Mouse (Mus musculus) hindbrain, embryonic 12.5 days (tissue): ENCODE results near the gene Miga2. TPM values are rescaled to one million over a fixed set of nuclear protein-coding genes. Genes with fewer than 3 reads are reported as not detected.
A peak's percentile ranks its signal among the peaks of the same experiment; 100 is the strongest.

Experiments used
- ATAC-seq: fragments of 200-750 bp; cut with Nextera tagmentation; 2 replicates; pipeline ENCODE4 v1.8.0; 2017; ENCODE audit warnings: moderate TSS enrichment; ENCODE audit not compliant: low FRiP score
- H3K27ac ChIP-seq: fragments of 300-500 bp; sonication (generic); 2 replicates; pipeline ENCODE4 v1.5.1; 2016; ENCODE audit warnings: mild to moderate bottlenecking
- H3K27me3 ChIP-seq: fragments of 300-500 bp; sonication (generic); 2 replicates; pipeline ENCODE4 v1.6.1; 2016; ENCODE audit warnings: mild to moderate bottlenecking
- H3K36me3 ChIP-seq: fragments of 300-500 bp; sonication (generic); 2 replicates; pipeline ENCODE4 v1.6.1; 2016; ENCODE audit warnings: mild to moderate bottlenecking
- H3K4me1 ChIP-seq: fragments of 300-500 bp; sonication (generic); 2 replicates; pipeline ENCODE4 v1.6.1; 2016
- H3K4me2 ChIP-seq: fragments of 300-500 bp; sonication (generic); replicated peaks from 2 replicates; pipeline ENCODE4 v1.6.1; 2016; ENCODE audit warnings: mild to moderate bottlenecking
- H3K4me3 ChIP-seq: fragments of 300-500 bp; sonication (generic); 2 replicates; pipeline ENCODE4 v1.5.1; 2016; ENCODE audit warnings: mild to moderate bottlenecking
- H3K9ac ChIP-seq: fragments of 300-500 bp; sonication (generic); 2 replicates; pipeline ENCODE4 v1.6.1; 2016; ENCODE audit warnings: mild to moderate bottlenecking, moderate library complexity
- H3K9me3 ChIP-seq: fragments of 300-500 bp; sonication (generic); replicated peaks from 2 replicates; pipeline ENCODE4 v1.6.1; 2016; ENCODE audit warnings: mild to moderate bottlenecking
- WGBS: fragments of 180-500 bp; shearing (Covaris S2); methylation state at CpG from one replicate; pipeline ENCODE4 v1.1.7; 2016; 5-methylcytosine and 5-hydroxymethylcytosine counted together
- polyA plus RNA-seq: library from polyadenylated mRNA; unstranded; fragments of >200 nt; fragmentation: Nextera tagmentation; extraction: Ambion mirVana; gene quantifications from 2 replicates; pipeline ENCODE4 v1.2.1, GENCODE M21; 2016

Miga2 gene
- polyA plus RNA-seq, 1 experiment from 2014 or later, result 30.7 TPM

GRCm38 (mm10) chr2:30362865-30363264, 1.2 kb upstream of the Miga2 start:
- no peaks in the 10 kb centered on the region for H3K9me3 ChIP-seq
- H3K4me2 ChIP-seq, result no peak overlapping the region
- no peak overlapping the region for H3K27ac ChIP-seq
- no peak overlapping the region for H3K4me3 ChIP-seq
- peaks cover 11% of the 10 kb centered on the region for H3K36me3 ChIP-seq
- no peak for ATAC-seq
- peaks cover 23% of the 10 kb centered on the region for H3K4me1 ChIP-seq
- no peaks in the 10 kb centered on the region for H3K27me3 ChIP-seq
- WGBS, result 76% methylated on average over 5 of the region's 5 CpGs
- no peak overlapping the region for H3K9ac ChIP-seq

- Histone ChIP-seq H3K4me2 (peak overlapping the region; percentile 98), H3K27ac (no peak overlapping the region), H3K36me3 (peaks cover 38% of the 10 kb centered on the region), H3K4me1 (peaks cover 14% of the 10 kb centered on the region), H3K27me3 (no peaks in the 10 kb centered on the region), H3K4me3 (peak overlapping the region; percentile 89), H3K9me3 (no peaks in the 10 kb centered on the region), H3K9ac (peak overlapping the region; percentile 90)
- WGBS, result 84% methylated on average over 2 of the region's 2 CpGs
- no peak for ATAC-seq
Measured at GRCm38 (mm10) chr2:30365281-30366069, 1.4 kb downstream of the Miga2 start.

- Histone ChIP-seq H3K4me3 (no peak overlapping the region), H3K36me3 (peaks cover 45% of the 10 kb centered on the region), H3K27me3 (no peaks in the 10 kb centered on the region), H3K9me3 (no peaks in the 10 kb centered on the region), H3K4me2 (no peak overlapping the region), H3K9ac (no peak overlapping the region), H3K27ac (no peak overlapping the region), H3K4me1 (peaks cover 14% of the 10 kb centered on the region)
- WGBS, result 81% methylated on average over 5 of the region's 5 CpGs
- ATAC-seq, result no peak
Measured at GRCm38 (mm10) chr2:30366203-30366602, 2.2 kb downstream of the Miga2 start.

DNA sequence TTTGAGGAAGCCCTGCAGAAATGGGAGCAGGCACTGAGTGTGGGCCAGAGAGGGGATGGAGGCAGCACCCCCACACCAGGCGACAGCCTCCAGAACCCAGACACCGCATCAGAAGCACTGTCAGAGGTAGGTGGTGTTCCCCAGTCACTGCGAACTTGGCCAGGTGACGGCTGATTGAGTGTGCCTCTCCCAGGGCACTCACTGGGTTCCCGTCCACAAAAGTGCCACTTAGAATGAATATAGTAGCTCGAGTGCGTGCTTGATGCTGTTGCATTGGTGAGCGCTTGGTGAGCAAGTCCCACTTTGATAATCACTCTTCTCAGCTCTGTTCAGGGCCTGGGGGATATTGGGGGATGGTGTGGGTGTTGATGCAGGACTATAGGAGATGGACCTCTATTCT, 7.5 kb downstream of the Miga2 start:
- Histone ChIP-seq H3K36me3 (peaks cover 90% of the 10 kb centered on the region), H3K9me3 (no peaks in the 10 kb centered on the region), H3K9ac (no peak overlapping the region)

GRCm38 (mm10) chr2:30372726-30373125, 8.7 kb downstream of the Miga2 start:
- Histone ChIP-seq H3K4me2 (no peak overlapping the region), H3K36me3 (peaks cover 92% of the 10 kb centered on the region)

More for the DNA sequence above, 7.5 kb downstream of the Miga2 start:
- no peaks in the 10 kb centered on the region for H3K4me1 ChIP-seq
- 96% methylated on average over 8 of the region's 8 CpGs for WGBS
- no peak overlapping the region for H3K4me2 ChIP-seq
- H3K27ac ChIP-seq, result no peak overlapping the region
- H3K27me3 ChIP-seq, result no peaks in the 10 kb centered on the region
- no peak for ATAC-seq
- H3K4me3 ChIP-seq, result no peak overlapping the region

DNA sequence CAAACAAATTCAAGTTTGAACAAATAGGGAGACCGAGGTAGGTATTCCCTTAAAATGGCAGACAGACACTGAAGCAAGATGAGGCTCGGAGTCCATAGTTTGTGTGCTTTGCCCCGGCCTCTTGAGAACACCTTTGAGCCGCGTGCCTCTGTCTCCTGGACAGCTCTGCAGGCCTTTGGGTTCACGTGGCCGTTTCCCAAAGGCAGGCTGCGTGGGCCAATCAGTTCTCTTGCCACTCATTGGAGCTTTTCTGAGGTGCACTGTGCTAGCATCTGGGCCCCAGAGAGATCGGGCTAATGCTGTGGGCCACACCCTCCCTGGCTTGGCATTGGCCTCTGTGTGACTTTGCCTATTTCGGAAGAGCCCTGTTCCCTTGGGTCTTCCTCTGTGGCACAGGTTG, 11.9 kb downstream of the Miga2 start:
- no peak overlapping the region for H3K27ac ChIP-seq
- H3K4me1 ChIP-seq, result no peaks in the 10 kb centered on the region
- H3K9ac ChIP-seq, result no peak overlapping the region
- no peak for ATAC-seq
- no peaks in the 10 kb centered on the region for H3K27me3 ChIP-seq
- H3K36me3 ChIP-seq, result peaks cover 92% of the 10 kb centered on the region
- no peaks in the 10 kb centered on the region for H3K9me3 ChIP-seq
- no peak overlapping the region for H3K4me2 ChIP-seq
- H3K4me3 ChIP-seq, result no peak overlapping the region
- WGBS, result 97% methylated on average over 10 of the region's 10 CpGs

More at GRCm38 (mm10) chr2:30372726-30373125, 8.7 kb downstream of the Miga2 start:
- H3K27me3 ChIP-seq, result no peaks in the 10 kb centered on the region
- H3K4me3 ChIP-seq, result no peak overlapping the region
- H3K27ac ChIP-seq, result no peak overlapping the region
- no peaks in the 10 kb centered on the region for H3K9me3 ChIP-seq
- no peaks in the 10 kb centered on the region for H3K4me1 ChIP-seq
- no peak for ATAC-seq
- WGBS, result 97% methylated on average over 5 of the region's 5 CpGs
- no peak overlapping the region for H3K9ac ChIP-seq

DNA sequence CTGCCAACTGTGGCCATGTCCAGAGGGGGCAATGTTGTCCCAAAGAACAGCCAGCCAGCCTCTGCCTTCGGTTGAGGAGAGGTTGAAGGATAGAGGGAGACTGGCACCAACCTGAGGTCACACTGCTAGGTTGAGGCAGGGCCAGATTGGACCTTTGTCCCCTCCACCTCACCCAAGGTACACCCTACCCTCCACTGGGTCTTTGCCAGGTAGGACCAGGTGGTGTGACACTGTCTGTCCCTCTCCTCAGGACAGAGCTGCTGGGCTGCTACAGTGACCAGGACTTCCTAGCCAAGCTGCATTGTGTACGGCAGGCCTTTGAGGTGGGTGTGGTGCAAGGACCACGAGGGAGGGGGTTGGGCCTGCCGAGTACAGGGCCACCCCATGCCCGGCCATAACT, 13.7 kb downstream of the Miga2 start:
- Histone ChIP-seq H3K9ac (no peak overlapping the region), H3K4me2 (no peak overlapping the region), H3K27me3 (no peaks in the 10 kb centered on the region), H3K27ac (no peak overlapping the region), H3K36me3 (peaks cover 92% of the 10 kb centered on the region), H3K9me3 (no peaks in the 10 kb centered on the region), H3K4me3 (no peak overlapping the region), H3K4me1 (no peaks in the 10 kb centered on the region)
- no peak for ATAC-seq
- 88% methylated on average over 5 of the region's 5 CpGs for WGBS

- H3K4me3 ChIP-seq, result no peak overlapping the region
- no peak overlapping the region for H3K4me2 ChIP-seq
- H3K4me1 ChIP-seq, result no peaks in the 10 kb centered on the region
- H3K9me3 ChIP-seq, result no peaks in the 10 kb centered on the region
- H3K27ac ChIP-seq, result no peak overlapping the region
- WGBS, result 95% methylated on average over 7 of the region's 7 CpGs
- H3K36me3 ChIP-seq, result peaks cover 93% of the 10 kb centered on the region
- no peaks in the 10 kb centered on the region for H3K27me3 ChIP-seq
- H3K9ac ChIP-seq, result no peak overlapping the region
- ATAC-seq, result no peak
Measured at GRCm38 (mm10) chr2:30379307-30379706, 15.3 kb downstream of the Miga2 start.

DNA sequence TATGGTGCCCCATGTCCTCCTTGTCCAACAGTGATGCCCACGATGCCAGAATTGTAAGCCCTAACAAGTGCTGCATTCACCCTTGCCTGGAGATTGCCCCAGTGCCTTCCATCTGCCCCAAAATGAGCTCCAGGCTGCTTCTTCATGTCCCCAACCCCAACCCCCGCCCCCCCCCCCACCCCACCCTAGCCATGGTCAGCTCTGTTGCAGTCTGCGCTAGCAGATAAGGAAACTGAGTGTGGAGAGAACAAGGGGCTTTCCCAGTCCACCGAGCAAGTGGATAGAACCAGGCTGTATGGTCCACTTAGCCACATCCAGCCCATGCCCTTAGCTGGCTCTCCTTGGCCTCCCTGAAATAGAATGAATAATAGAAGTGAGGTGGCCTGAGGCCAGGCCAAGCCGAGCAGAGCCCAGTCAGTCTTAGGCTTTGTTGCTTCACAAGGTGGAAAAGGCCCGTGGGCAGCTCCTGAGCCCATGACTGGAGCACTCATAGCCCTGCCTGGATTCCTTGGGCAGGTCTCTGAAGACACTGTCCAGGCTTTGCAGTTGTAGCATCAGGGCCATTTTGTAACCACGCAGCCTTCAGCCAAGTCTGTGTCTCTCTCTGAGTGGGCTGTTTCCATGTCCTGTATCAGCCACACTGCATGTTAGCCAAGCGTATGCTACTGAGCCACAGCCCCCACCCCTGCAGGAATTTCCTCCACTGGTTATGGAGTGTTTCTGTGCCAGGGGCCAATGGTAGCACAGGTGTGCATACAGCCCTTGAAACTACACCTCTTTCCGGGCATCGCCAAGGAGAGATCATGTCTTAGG, 16.7 kb downstream of the Miga2 start:
- no peaks in the 10 kb centered on the region for H3K27me3 ChIP-seq
- no peak overlapping the region for H3K27ac ChIP-seq
- peaks cover 99% of the 10 kb centered on the region for H3K36me3 ChIP-seq
- no peak overlapping the region for H3K9ac ChIP-seq
- ATAC-seq, result no peak
- no peaks in the 10 kb centered on the region for H3K9me3 ChIP-seq
- no peak overlapping the region for H3K4me3 ChIP-seq
- no peak overlapping the region for H3K4me2 ChIP-seq
- no peaks in the 10 kb centered on the region for H3K4me1 ChIP-seq
- WGBS, result 91% methylated on average over 10 of the region's 10 CpGs

GRCm38 (mm10) chr2:30381377-30381725, 17.3 kb downstream of the Miga2 start:
- Histone ChIP-seq H3K4me3 (no peak overlapping the region), H3K4me1 (no peaks in the 10 kb centered on the region), H3K27ac (no peak overlapping the region), H3K4me2 (no peak overlapping the region), H3K9ac (no peak overlapping the region), H3K27me3 (no peaks in the 10 kb centered on the region), H3K9me3 (no peaks in the 10 kb centered on the region), H3K36me3 (peaks cover 93% of the 10 kb centered on the region)
- no peak for ATAC-seq
- WGBS, result 92% methylated on average over 4 of the region's 4 CpGs

DNA sequence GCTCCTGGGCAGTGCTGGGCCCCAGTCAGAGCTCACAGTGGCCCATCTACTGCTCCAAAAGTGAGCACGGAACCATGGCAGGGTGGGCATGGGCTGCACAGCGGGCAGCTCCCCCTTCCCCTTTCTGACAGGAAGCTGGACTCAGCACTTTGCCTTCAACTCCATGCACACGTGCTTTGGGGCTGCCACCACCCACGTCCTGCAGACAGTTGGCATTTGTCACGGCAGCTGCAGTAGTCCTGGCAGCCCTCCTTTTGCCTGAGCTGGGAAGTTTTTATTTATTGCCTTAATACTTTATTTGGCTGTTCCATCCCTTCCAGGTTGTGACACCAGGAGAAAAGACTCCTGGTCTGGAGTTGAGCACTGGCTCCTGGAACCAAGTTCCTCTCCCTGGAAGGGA, 20.8 kb downstream of the Miga2 start:
- no peak for ATAC-seq
- Histone ChIP-seq H3K4me3 (no peak overlapping the region), H3K36me3 (peaks cover 58% of the 10 kb centered on the region), H3K27ac (no peak overlapping the region), H3K9me3 (no peaks in the 10 kb centered on the region), H3K27me3 (no peaks in the 10 kb centered on the region), H3K4me2 (no peak overlapping the region), H3K4me1 (no peaks in the 10 kb centered on the region), H3K9ac (no peak overlapping the region)
- WGBS, result 86% methylated on average over 5 of the region's 5 CpGs

DNA sequence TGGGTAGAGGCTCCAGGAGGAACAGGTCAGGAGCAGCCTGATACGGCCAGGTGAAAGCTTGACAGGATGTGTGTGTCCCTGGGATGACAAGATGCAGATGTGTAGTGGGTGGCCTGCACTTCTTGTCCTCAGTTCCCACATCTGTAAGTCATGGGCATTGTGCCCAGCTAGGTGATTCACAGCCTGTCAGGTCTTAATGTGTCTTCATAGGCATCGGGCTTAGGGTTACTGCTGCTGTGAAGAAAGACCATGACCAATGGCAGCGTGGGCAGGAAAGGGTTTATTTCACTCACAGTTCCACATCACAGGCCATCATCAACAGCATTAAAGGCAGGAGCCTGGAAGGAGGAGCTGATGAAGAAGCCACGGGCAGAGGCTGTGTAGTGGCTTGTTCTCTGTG, 21.6 kb downstream of the Miga2 start:
- Histone ChIP-seq H3K36me3 (peaks cover 51% of the 10 kb centered on the region), H3K27ac (no peak overlapping the region), H3K9ac (no peak overlapping the region), H3K27me3 (no peaks in the 10 kb centered on the region), H3K9me3 (no peaks in the 10 kb centered on the region), H3K4me2 (no peak overlapping the region), H3K4me3 (no peak overlapping the region), H3K4me1 (no peaks in the 10 kb centered on the region)
- WGBS, result 86% methylated on average over 4 of the region's 4 CpGs
- ATAC-seq, result no peak
